Mouse (Mus musculus) embryonic facial prominence, embryonic 13.5 days (tissue): ENCODE measurements around the gene Klhl8. TPM values are rescaled to one million over a fixed set of nuclear protein-coding genes. Genes with fewer than 3 reads are reported as not detected.

Source experiments
- ATAC-seq: fragments of 200-750 bp; cut with Nextera tagmentation; 2 replicates; pipeline ENCODE4 v1.8.0; 2017; ENCODE audit warnings: low read depth; ENCODE audit not compliant: insufficient number of reproducible peaks, insufficient read depth, low FRiP score, low TSS enrichment
- H3K27ac ChIP-seq: fragments of 300-500 bp; sonication (generic); 2 replicates; pipeline ENCODE4 v1.5.1; 2015; ENCODE audit warnings: moderate library complexity, mild to moderate bottlenecking, inconsistent platforms
- H3K27me3 ChIP-seq: fragments of 300-500 bp; sonication (generic); 2 replicates; pipeline ENCODE4 v1.6.1; 2015; ENCODE audit warnings: mild to moderate bottlenecking, inconsistent platforms
- H3K36me3 ChIP-seq: fragments of 300-500 bp; sonication (generic); 2 replicates; pipeline ENCODE4 v1.6.1; 2015; ENCODE audit warnings: mild to moderate bottlenecking, inconsistent platforms
- H3K4me1 ChIP-seq: fragments of 300-500 bp; sonication (generic); 2 replicates; pipeline ENCODE4 v1.6.1; 2015; ENCODE audit warnings: inconsistent platforms
- H3K4me2 ChIP-seq: fragments of 300-500 bp; sonication (generic); 2 replicates; pipeline ENCODE4 v1.6.1; 2015; ENCODE audit warnings: moderate library complexity, mild to moderate bottlenecking, inconsistent platforms
- H3K4me3 ChIP-seq: fragments of 300-500 bp; sonication (generic); 2 replicates; pipeline ENCODE4 v1.5.1; 2015; ENCODE audit warnings: mild to moderate bottlenecking, inconsistent platforms
- H3K9ac ChIP-seq: fragments of 300-500 bp; sonication (generic); 2 replicates; pipeline ENCODE4 v1.6.1; 2015; ENCODE audit warnings: mild to moderate bottlenecking, inconsistent platforms
- H3K9me3 ChIP-seq: fragments of 300-500 bp; sonication (generic); 2 replicates; pipeline ENCODE4 v1.6.1; 2016; ENCODE audit warnings: inconsistent platforms
- WGBS: fragments of 180-500 bp; shearing (Covaris S2); methylation state at CpG from one replicate; pipeline ENCODE4 v1.1.7; 2015; ENCODE audit warnings: mixed read lengths; 5-methylcytosine and 5-hydroxymethylcytosine counted together
- polyA plus RNA-seq: library from polyadenylated mRNA; unstranded; fragments of >200 nt; fragmentation: Nextera tagmentation; extraction: Ambion mirVana; gene quantifications from 2 replicates; pipeline ENCODE4 v1.2.1, GENCODE M21; 2015

The Klhl8 gene
- polyA plus RNA-seq, 1 experiment from 2014 or later = 15.3 TPM

- 71% methylated on average over 4 of the region's 4 CpGs for WGBS
- H3K36me3 ChIP-seq = no peaks in the 10 kb centered on the region
- H3K9ac ChIP-seq = no peak overlapping the region
- no peak overlapping the region for H3K4me3 ChIP-seq
- H3K27me3 ChIP-seq = 0 out of 2 replicates have a peak, but pooled peaks cover 7% of the 10 kb centered on the region
- no peak for ATAC-seq
- H3K27ac ChIP-seq = no peak overlapping the region
- no peaks in the 10 kb centered on the region for H3K9me3 ChIP-seq
- no peak overlapping the region for H3K4me2 ChIP-seq
- H3K4me1 ChIP-seq = peaks cover 16% of the 10 kb centered on the region
Measured at GRCm38 (mm10) chr5:103913150-103913549, 2.1 kb upstream of the Klhl8 start.

GRCm38 (mm10) chr5:103911555-103911954 lies 496 bp upstream of the Klhl8 start:
- H3K4me3 ChIP-seq = peak overlapping the region; percentile 84

GRCm38 (mm10) chr5:103910156-103910555 lies 903 bp downstream of the Klhl8 start:
- no peak overlapping the region for H3K27ac ChIP-seq
- WGBS = 12% methylated on average over 8 of the region's 9 CpGs
- H3K36me3 ChIP-seq = no peaks in the 10 kb centered on the region
- H3K9ac ChIP-seq = no peak overlapping the region; the same call in 1 of the 2 replicates
- H3K4me2 ChIP-seq = peak overlapping the region; percentile 75
- H3K4me1 ChIP-seq = peaks cover 16% of the 10 kb centered on the region
- ATAC-seq = no peak
- H3K27me3 ChIP-seq = 0 out of 2 replicates have a peak, but pooled peaks cover 7% of the 10 kb centered on the region
- H3K9me3 ChIP-seq = no peaks in the 10 kb centered on the region
- H3K4me3 ChIP-seq = peak overlapping the region; percentile 84

More at GRCm38 (mm10) chr5:103911555-103911954, 496 bp upstream of the Klhl8 start:
- no peak overlapping the region for H3K9ac ChIP-seq
- ATAC-seq = 0 out of 2 replicates have a peak, but pooled peaks have one; percentile 2
- 0 out of 2 replicates have a peak, but pooled peaks cover 7% of the 10 kb centered on the region for H3K27me3 ChIP-seq
- no peak overlapping the region for H3K27ac ChIP-seq
- H3K4me2 ChIP-seq = peak overlapping the region; percentile 75
- H3K9me3 ChIP-seq = no peaks in the 10 kb centered on the region
- H3K36me3 ChIP-seq = no peaks in the 10 kb centered on the region
- WGBS = 77% methylated on average over 5 of the region's 5 CpGs
- peaks cover 16% of the 10 kb centered on the region for H3K4me1 ChIP-seq

GRCm38 (mm10) chr5:103909466-103909865 lies 1.6 kb downstream of the Klhl8 start:
- Histone ChIP-seq H3K4me3 (no peak overlapping the region), H3K36me3 (no peaks in the 10 kb centered on the region), H3K27me3 (0 out of 2 replicates have a peak, but pooled peaks cover 7% of the 10 kb centered on the region), H3K9ac (no peak overlapping the region), H3K4me2 (peak overlapping the region; percentile 75), H3K9me3 (no peaks in the 10 kb centered on the region), H3K27ac (no peak overlapping the region), H3K4me1 (peaks cover 16% of the 10 kb centered on the region)
- no peak for ATAC-seq
- 58% methylated on average over 3 of the region's 3 CpGs for WGBS

DNA sequence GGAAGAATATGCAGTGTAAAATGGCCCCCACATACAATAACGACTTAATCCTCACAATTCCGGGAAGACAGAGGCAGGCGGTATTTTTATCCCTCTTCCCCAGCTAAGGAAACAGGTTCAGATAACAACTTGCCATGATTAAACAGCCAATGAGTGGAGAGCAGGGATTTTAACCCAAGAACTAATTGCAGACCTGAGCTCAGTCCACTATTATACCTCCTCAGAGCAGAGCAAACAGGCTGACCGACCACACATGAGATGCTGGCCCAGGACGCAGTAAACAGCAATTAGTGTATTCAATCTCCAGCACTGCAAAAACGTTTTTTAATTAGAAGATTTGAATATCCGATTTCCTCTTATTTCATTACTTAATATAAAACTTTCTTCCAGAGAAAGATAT lies 2.2 kb downstream of the Klhl8 start:
- Histone ChIP-seq H3K4me1 (peaks cover 16% of the 10 kb centered on the region), H3K4me3 (no peak overlapping the region), H3K27me3 (0 out of 2 replicates have a peak, but pooled peaks cover 7% of the 10 kb centered on the region), H3K4me2 (peak overlapping the region; percentile 1; the same call in 1 of the 2 replicates), H3K27ac (no peak overlapping the region), H3K36me3 (no peaks in the 10 kb centered on the region), H3K9ac (no peak overlapping the region), H3K9me3 (no peaks in the 10 kb centered on the region)
- no peak for ATAC-seq
- WGBS = 39% methylated on average over 7 of the region's 7 CpGs

GRCm38 (mm10) chr5:103907844-103908243 lies 3.2 kb downstream of the Klhl8 start:
- Histone ChIP-seq H3K9ac (no peak overlapping the region), H3K4me1 (peaks cover 16% of the 10 kb centered on the region), H3K4me2 (no peak overlapping the region), H3K27me3 (0 out of 2 replicates have a peak, but pooled peaks cover 5% of the 10 kb centered on the region), H3K9me3 (no peaks in the 10 kb centered on the region), H3K4me3 (no peak overlapping the region), H3K27ac (no peak overlapping the region), H3K36me3 (no peaks in the 10 kb centered on the region)
- WGBS = 88% methylated on average over 4 of the region's 4 CpGs
- no peak for ATAC-seq

DNA sequence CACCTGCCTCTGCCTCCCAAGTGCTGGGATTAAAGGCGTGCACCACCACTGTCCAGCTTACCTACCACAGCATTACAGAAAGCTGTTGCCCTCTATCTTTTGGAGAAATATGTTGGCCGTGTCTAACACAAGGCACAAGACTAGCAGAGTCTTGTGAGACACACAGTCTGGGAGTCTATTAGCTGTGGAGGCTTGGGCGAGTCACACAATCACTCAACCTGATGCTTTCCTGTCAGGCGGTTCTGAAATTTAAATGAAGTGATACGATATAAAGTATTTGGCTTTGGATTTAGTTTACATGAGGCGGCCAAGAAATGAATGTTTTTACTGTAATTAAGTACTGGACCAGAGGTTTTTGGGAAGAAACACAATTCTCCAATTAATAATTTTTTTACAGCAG lies 4.9 kb downstream of the Klhl8 start:
- 87% methylated on average over 6 of the region's 6 CpGs for WGBS
- Histone ChIP-seq H3K27me3 (no peaks in the 10 kb centered on the region), H3K4me2 (no peak overlapping the region), H3K9me3 (no peaks in the 10 kb centered on the region), H3K27ac (no peak overlapping the region), H3K4me1 (peaks cover 16% of the 10 kb centered on the region), H3K4me3 (no peak overlapping the region), H3K9ac (no peak overlapping the region), H3K36me3 (no peaks in the 10 kb centered on the region)
- no peak for ATAC-seq

GRCm38 (mm10) chr5:103898310-103898709 lies 12.7 kb downstream of the Klhl8 start:
- no peaks in the 10 kb centered on the region for H3K4me1 ChIP-seq
- no peaks in the 10 kb centered on the region for H3K9me3 ChIP-seq
- H3K9ac ChIP-seq = no peak overlapping the region
- no peak for ATAC-seq
- H3K27ac ChIP-seq = no peak overlapping the region
- no peaks in the 10 kb centered on the region for H3K27me3 ChIP-seq
- H3K4me3 ChIP-seq = no peak overlapping the region
- H3K36me3 ChIP-seq = no peaks in the 10 kb centered on the region
- H3K4me2 ChIP-seq = no peak overlapping the region
- 25% methylated on average over 1 of the region's 1 CpGs for WGBS

DNA sequence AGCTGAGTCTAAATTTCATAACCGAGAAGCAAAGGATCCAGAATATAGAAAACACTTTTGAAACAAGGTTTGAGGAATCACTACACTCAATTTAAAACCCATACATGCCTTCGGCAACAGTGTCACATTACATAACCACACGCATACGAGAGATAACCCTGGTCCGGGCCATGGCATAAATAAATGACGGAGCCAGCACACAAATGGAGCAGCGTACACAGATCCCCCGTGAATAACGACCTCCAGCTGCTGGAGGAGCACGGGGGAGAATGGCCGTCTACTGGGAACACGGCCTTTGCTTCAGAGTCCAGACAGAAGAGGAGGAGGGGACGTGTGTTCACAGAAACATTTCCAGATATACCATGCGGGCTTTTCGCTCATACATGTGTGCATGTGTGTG lies 21.3 kb downstream of the Klhl8 start:
- no peak for ATAC-seq

GRCm38 (mm10) chr5:103863759-103864158 lies 47.3 kb downstream of the Klhl8 start:
- Histone ChIP-seq H3K9ac (no peak overlapping the region), H3K4me2 (no peak overlapping the region), H3K9me3 (no peaks in the 10 kb centered on the region), H3K27me3 (no peaks in the 10 kb centered on the region), H3K27ac (no peak overlapping the region), H3K4me3 (no peak overlapping the region), H3K4me1 (no peaks in the 10 kb centered on the region), H3K36me3 (peaks cover 27% of the 10 kb centered on the region)
- WGBS = 85% methylated on average over 4 of the region's 4 CpGs
- no peak for ATAC-seq

More for the DNA sequence above, 21.3 kb downstream of the Klhl8 start:
- Histone ChIP-seq H3K27ac (no peak overlapping the region; the same call in 1 of the 2 replicates), H3K27me3 (no peaks in the 10 kb centered on the region), H3K36me3 (peaks cover 3% of the 10 kb centered on the region; the same call in 1 of the 2 replicates), H3K9ac (no peak overlapping the region), H3K4me1 (peaks cover 26% of the 10 kb centered on the region), H3K9me3 (no peaks in the 10 kb centered on the region), H3K4me3 (no peak overlapping the region), H3K4me2 (peak overlapping the region; percentile 20; the same call in 1 of the 2 replicates)
- WGBS = 33% methylated on average over 15 of the region's 15 CpGs

DNA sequence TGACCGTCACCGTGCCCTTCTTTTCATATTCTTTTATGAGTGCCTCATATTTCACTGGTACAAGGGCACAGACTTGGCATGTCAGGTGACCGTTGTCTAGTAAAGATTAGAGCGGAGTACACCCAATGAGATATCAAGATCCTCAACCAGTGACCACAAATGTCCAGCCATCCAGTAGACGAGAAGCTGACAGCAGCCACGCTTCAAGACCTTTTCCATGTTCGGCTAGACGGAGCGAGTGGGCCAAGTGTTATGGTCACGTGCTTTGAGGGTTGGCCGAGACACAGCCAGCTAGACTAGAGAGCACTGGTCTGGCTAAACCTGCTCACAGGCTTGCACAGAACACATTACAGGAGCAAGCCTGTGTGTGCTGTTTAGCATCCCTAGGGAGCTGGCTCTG lies 50.4 kb downstream of the Klhl8 start:
- H3K9me3 ChIP-seq = no peaks in the 10 kb centered on the region
- H3K27ac ChIP-seq = no peak overlapping the region
- H3K36me3 ChIP-seq = peaks cover 20% of the 10 kb centered on the region
- no peak overlapping the region for H3K4me2 ChIP-seq
- H3K4me3 ChIP-seq = no peak overlapping the region
- WGBS = 88% methylated on average over 11 of the region's 11 CpGs
- no peak for ATAC-seq
- peaks cover 5% of the 10 kb centered on the region; the same call in 1 of the 2 replicates for H3K4me1 ChIP-seq
- H3K27me3 ChIP-seq = no peaks in the 10 kb centered on the region
- H3K9ac ChIP-seq = no peak overlapping the region

DNA sequence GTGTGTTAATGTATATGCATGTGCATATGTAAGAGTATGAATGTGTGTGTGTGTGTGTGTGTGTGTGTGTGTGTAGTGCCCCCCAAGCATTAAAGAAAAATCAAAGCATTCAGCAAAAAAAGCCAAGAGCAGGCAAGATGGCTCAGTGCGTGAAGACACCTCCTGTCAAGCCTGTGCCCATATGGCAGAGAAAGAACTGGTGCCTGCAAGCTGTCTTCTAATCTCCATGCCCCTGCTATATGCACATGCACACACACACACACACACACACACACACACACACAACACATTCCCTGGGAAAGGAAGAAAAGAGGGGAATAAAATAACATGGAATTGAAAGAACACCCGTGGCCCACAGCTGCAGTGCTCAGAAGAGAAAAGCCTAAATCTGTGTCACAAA lies 53.9 kb downstream of the Klhl8 start:
- no peak for ATAC-seq
- Histone ChIP-seq H3K4me2 (no peak overlapping the region), H3K4me3 (no peak overlapping the region), H3K36me3 (0 out of 2 replicates have a peak, but pooled peaks cover 4% of the 10 kb centered on the region), H3K27me3 (no peaks in the 10 kb centered on the region), H3K4me1 (peaks cover 15% of the 10 kb centered on the region; the same call in 1 of the 2 replicates), H3K27ac (no peak overlapping the region), H3K9me3 (no peaks in the 10 kb centered on the region), H3K9ac (no peak overlapping the region)
- WGBS = 66% methylated on average over 2 of the region's 2 CpGs
